Mouse (Mus musculus) CH12.LX (cell line): ENCODE measurements at regions not wholly inside any gene's neighbourhood (a gene's known extent, or its start where the extent isn't known, plus 50 kb on each side); places are given as distances from the start of the nearest gene placed in this dataset.

Experiments used
- DNase-seq: peaks from one replicate; pipeline ENCODE4 v3.0.0-alpha.2; 2013; ENCODE audit errors: extremely low read depth
- H3K27ac ChIP-seq: 2 replicates; pipeline ENCODE4 v1.5.1; 2012; ENCODE audit warnings: low read depth, mild to moderate bottlenecking, control low read depth, moderate library complexity; ENCODE audit not compliant: insufficient read depth
- H3K27me3 ChIP-seq: replicated peaks from 2 replicates; pipeline ENCODE3; 2012; ENCODE audit warnings: inconsistent platforms
- H3K36me3 ChIP-seq, 2 experiments: replicated peaks in 1 of 2; 2 replicates each; pipeline versions ENCODE3 to v1.6.1; 2012; ENCODE audit warnings: inconsistent platforms in 1 of 2, low read length in 1 of 2, mild to moderate bottlenecking in 1 of 2, mixed read lengths in 1 of 2, moderate library complexity in 1 of 2; ENCODE audit not compliant: control insufficient read depth in 1 of 2, insufficient read depth in 1 of 2
- H3K4me1 ChIP-seq, 2 experiments: 2 replicates each; pipeline ENCODE4 v1.6.1; 2012; ENCODE audit warnings: inconsistent platforms in 1 of 2, moderate library complexity in 1 of 2; ENCODE audit not compliant: insufficient read depth in 2 of 2, control insufficient read depth in 1 of 2
- H3K4me2 ChIP-seq: 2 replicates; pipeline ENCODE4 v1.6.1; 2012; ENCODE audit warnings: low read depth, mild to moderate bottlenecking, control low read depth; ENCODE audit not compliant: poor library complexity, insufficient read depth, severe bottlenecking
- H3K4me3 ChIP-seq, 3 experiments: fragments of 150-350 bp in 1 of 3; sonication (generic) in 1 of 3; replicated peaks in 1 of 3; 2 replicates each; pipeline versions ENCODE3 to v1.5.1; 2011 to 2012; ENCODE audit warnings: low read depth in 2 of 3, low read length in 2 of 3, mild to moderate bottlenecking in 2 of 3, moderate library complexity in 2 of 3, control low read depth in 1 of 3, improper control_type of control experiment in 1 of 3, inconsistent platforms in 1 of 3, mixed read lengths in 1 of 3; ENCODE audit not compliant: poor library complexity in 1 of 3
- H3K79me2 ChIP-seq: replicated peaks from 2 replicates; pipeline ENCODE4 v1.6.1; 2012; ENCODE audit warnings: mild to moderate bottlenecking, moderate library complexity; ENCODE audit not compliant: control insufficient read depth, poor library complexity, insufficient read depth, severe bottlenecking; ENCODE audit errors: extremely low read depth
- H3K9ac ChIP-seq: 2 replicates; pipeline ENCODE4 v1.6.1; 2012; ENCODE audit warnings: low read depth, mild to moderate bottlenecking, control low read depth, moderate library complexity; ENCODE audit not compliant: insufficient read depth
- H3K9me3 ChIP-seq: replicated peaks from 2 replicates; pipeline ENCODE3; 2012; ENCODE audit warnings: low read length, inconsistent platforms, mixed read lengths
- JUND ChIP-seq: conservative IDR thresholded peaks from 2 replicates; pipeline ENCODE4 v1.6.1; 2011; ENCODE audit warnings: low read depth, low read length, improper control_type of control experiment
- MEF2A ChIP-seq: IDR thresholded peaks from 2 replicates; pipeline ENCODE4 v1.6.1; 2014; ENCODE audit warnings: low read depth, mild to moderate bottlenecking, inconsistent platforms, low read length, improper control_type of control experiment, borderline replicate concordance
- NELFE ChIP-seq: IDR thresholded peaks from 2 replicates; pipeline ENCODE4 v1.6.1; 2011; ENCODE audit warnings: low read depth, low read length, improper control_type of control experiment
- NRF1 ChIP-seq: IDR thresholded peaks from 2 replicates; pipeline ENCODE4 v1.6.1; 2014; ENCODE audit warnings: low read depth, mild to moderate bottlenecking, inconsistent platforms, low read length, improper control_type of control experiment, moderate library complexity
- POLR2AphosphoS2 ChIP-seq: IDR thresholded peaks from 2 replicates; pipeline ENCODE4 v1.6.1; 2011; ENCODE audit warnings: low read depth, low read length, improper control_type of control experiment
- SIN3A ChIP-seq: IDR thresholded peaks from 2 replicates; pipeline ENCODE4 v1.6.1; 2012; ENCODE audit warnings: low read length, improper control_type of control experiment, inconsistent platforms
- SMC3 ChIP-seq: IDR thresholded peaks from 2 replicates; pipeline ENCODE4 v1.6.1; 2011; ENCODE audit warnings: low read depth, low read length, improper control_type of control experiment
- TBP ChIP-seq: conservative IDR thresholded peaks from 2 replicates; pipeline ENCODE4 v1.6.1; 2011; ENCODE audit warnings: low read depth, low read length, improper control_type of control experiment
- UBTF ChIP-seq: IDR thresholded peaks from 2 replicates; pipeline ENCODE4 v1.6.1; 2012; ENCODE audit warnings: low read depth, mild to moderate bottlenecking, inconsistent platforms, low read length, improper control_type of control experiment, moderate library complexity
- USF1 ChIP-seq: IDR thresholded peaks from 2 replicates; pipeline ENCODE4 v1.6.1; 2014; ENCODE audit warnings: low read depth, mild to moderate bottlenecking, inconsistent platforms, low read length, improper control_type of control experiment
- ZC3H11A ChIP-seq: IDR thresholded peaks from 2 replicates; pipeline ENCODE4 v1.6.1; 2012; ENCODE audit warnings: low read depth, mild to moderate bottlenecking, inconsistent platforms, low read length, improper control_type of control experiment
- ZMIZ1 ChIP-seq: IDR thresholded peaks from 2 replicates; pipeline ENCODE4 v1.6.1; 2012; ENCODE audit warnings: low read depth, mild to moderate bottlenecking, inconsistent platforms, low read length, improper control_type of control experiment
- ZNF384 ChIP-seq: IDR thresholded peaks from 2 replicates; pipeline ENCODE4 v1.6.1; 2012; ENCODE audit warnings: low read depth, low read length, improper control_type of control experiment, inconsistent platforms
- dilution Hi-C: fragments of 300-500 bp; cut with MboI; formaldehyde crosslinking; loops from 2 replicates; pipeline ENCODE4 v1.14.3; 2020; ENCODE audit warnings: low sequenced_read_pairs; ENCODE audit not compliant: extremely low pct_unique_long_range_greater_than_20kb, extremely low pct_ligation_motif_present
- in situ Hi-C: fragments of 300-500 bp; cut with MboI; formaldehyde crosslinking; loops from 3 replicates; pipeline ENCODE4 v1.14.3; 2019; ENCODE audit warnings: low sequenced_read_pairs, low pct_ligation_motif_present, low pct_unique_long_range_greater_than_20kb, mixed read lengths

DNA sequence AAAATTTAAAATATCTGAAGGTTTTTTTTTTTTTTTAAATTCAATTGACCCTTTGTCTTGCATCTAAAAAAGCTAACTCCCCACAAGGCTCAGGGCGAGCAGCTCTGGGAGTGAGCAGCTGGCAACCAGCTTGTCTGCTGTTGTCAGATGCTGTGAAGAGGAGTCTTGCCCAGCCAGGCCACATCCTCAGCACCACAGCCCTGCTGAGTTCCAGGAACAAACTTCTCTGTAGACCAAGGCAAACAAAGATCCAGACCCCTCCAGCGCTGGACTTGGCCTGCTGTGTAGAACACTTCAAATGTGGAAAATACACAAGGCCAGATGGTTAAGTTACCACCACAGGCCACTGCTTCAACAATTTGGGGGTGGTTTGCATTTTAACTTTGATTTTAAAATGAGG is 192.7 kb downstream of the Thbs2 start:
- no peak overlapping the region for H3K9ac ChIP-seq
- DNase-seq = no peak
- H3K9me3 ChIP-seq = no peaks in the 10 kb centered on the region
- H3K4me1 ChIP-seq = no peaks in the 10 kb centered on the region
- dilution Hi-C loops = no loop called here
- H3K4me2 ChIP-seq = no peak overlapping the region
- in situ Hi-C loops = loop anchor here (25.0 kb wide), 1 partner anchor 214 kb away; the partner anchor contains the start of gene Smoc2
- H3K4me3 ChIP-seq = no peak overlapping the region
- H3K27ac ChIP-seq = no peak overlapping the region
- no peak for TF ChIP-seq USF1
- no peak for TF ChIP-seq ZMIZ1
- TF ChIP-seq NELFE = no peak
- no peak for TF ChIP-seq TBP
- TF ChIP-seq ZC3H11A = no peak
- no peak for TF ChIP-seq UBTF
- TF ChIP-seq POLR2AphosphoS2 = no peak
- TF ChIP-seq NRF1 = no peak
- H3K79me2 ChIP-seq = no peaks in the 10 kb centered on the region; the same call in 1 of the 2 replicates
- peaks cover 2% of the 10 kb centered on the region for H3K27me3 ChIP-seq
- H3K36me3 ChIP-seq = no peaks in the 10 kb centered on the region

- Histone ChIP-seq H3K79me2 (no peaks in the 10 kb centered on the region), H3K4me1 (no peaks in the 10 kb centered on the region), H3K9me3 (no peaks in the 10 kb centered on the region), H3K4me2 (no peak overlapping the region), H3K4me3 (no peak overlapping the region), H3K27me3 (peaks cover 19% of the 10 kb centered on the region), H3K9ac (no peak overlapping the region), H3K27ac (no peak overlapping the region), H3K36me3 (no peaks in the 10 kb centered on the region)
- in situ Hi-C loops = no loop called here
- dilution Hi-C loops = no loop called here
- DNase-seq = no peak
- TF ChIP-seq UBTF = no peak
- TF ChIP-seq JUND = no peak
- TF ChIP-seq ZNF384 = no peak
- no peak for TF ChIP-seq MEF2A
- TF ChIP-seq SMC3 = no peak
Measured at GRCm38 (mm10) chr17:14497086-14497485, 196.9 kb downstream of the Thbs2 start.

GRCm38 (mm10) chr17:14493751-14494320 is 200.2 kb downstream of the Thbs2 start:
- dilution Hi-C loops (no loop called here), in situ Hi-C loops (no loop called here)
- Histone ChIP-seq H3K36me3 (no peaks in the 10 kb centered on the region), H3K4me2 (no peak overlapping the region), H3K27ac (no peak overlapping the region), H3K79me2 (no peaks in the 10 kb centered on the region), H3K9ac (no peak overlapping the region), H3K9me3 (no peaks in the 10 kb centered on the region), H3K4me1 (no peaks in the 10 kb centered on the region), H3K27me3 (peaks cover 22% of the 10 kb centered on the region), H3K4me3 (no peak overlapping the region)
- TF ChIP-seq SIN3A = no peak
- DNase-seq = no peak
